Mouse (Mus musculus) embryonic facial prominence, embryonic 10.5 days (tissue): ENCODE measurements around the gene Rab30. TPM values are rescaled to one million over a fixed set of nuclear protein-coding genes. Genes with fewer than 3 reads are reported as not detected.

Source experiments
- DNase-seq: peaks from one replicate; pipeline ENCODE4 v3.0.0-alpha.2; 2017; ENCODE audit warnings: low spot score
- H3K27ac ChIP-seq: fragments of 300-500 bp; sonication (generic); replicated peaks from 2 replicates; pipeline ENCODE4 v1.5.1; 2016; ENCODE audit warnings: mild to moderate bottlenecking
- H3K27me3 ChIP-seq: fragments of 300-500 bp; sonication (generic); replicated peaks from 2 replicates; pipeline ENCODE4 v1.6.1; 2016; ENCODE audit warnings: low read depth, mild to moderate bottlenecking; ENCODE audit not compliant: poor library complexity, severe bottlenecking
- H3K36me3 ChIP-seq: fragments of 300-500 bp; sonication (generic); replicated peaks from 2 replicates; pipeline ENCODE4 v1.6.1; 2016; ENCODE audit warnings: mild to moderate bottlenecking, moderate library complexity
- H3K4me1 ChIP-seq: fragments of 300-500 bp; sonication (generic); 2 replicates; pipeline ENCODE4 v1.6.1; 2016
- H3K4me3 ChIP-seq: fragments of 300-500 bp; sonication (generic); 2 replicates; pipeline ENCODE4 v1.5.1; 2016; ENCODE audit warnings: mild to moderate bottlenecking, moderate library complexity
- H3K9me3 ChIP-seq: fragments of 300-500 bp; sonication (generic); 2 replicates; pipeline ENCODE4 v1.6.1; 2016; ENCODE audit warnings: mild to moderate bottlenecking
- WGBS: fragments of 180-500 bp; shearing (Covaris S2); methylation state at CpG from one replicate; pipeline ENCODE4 v1.1.7; 2016; 5-methylcytosine and 5-hydroxymethylcytosine counted together
- polyA plus RNA-seq: library from polyadenylated mRNA; unstranded; fragments of >200 nt; fragmentation: Nextera tagmentation; extraction: Ambion mirVana; gene quantifications from 2 replicates; pipeline ENCODE4 v1.2.1, GENCODE M21; 2016

Gene Rab30
- polyA plus RNA-seq, 1 experiment from 2014 or later, result 12.3 TPM

DNA sequence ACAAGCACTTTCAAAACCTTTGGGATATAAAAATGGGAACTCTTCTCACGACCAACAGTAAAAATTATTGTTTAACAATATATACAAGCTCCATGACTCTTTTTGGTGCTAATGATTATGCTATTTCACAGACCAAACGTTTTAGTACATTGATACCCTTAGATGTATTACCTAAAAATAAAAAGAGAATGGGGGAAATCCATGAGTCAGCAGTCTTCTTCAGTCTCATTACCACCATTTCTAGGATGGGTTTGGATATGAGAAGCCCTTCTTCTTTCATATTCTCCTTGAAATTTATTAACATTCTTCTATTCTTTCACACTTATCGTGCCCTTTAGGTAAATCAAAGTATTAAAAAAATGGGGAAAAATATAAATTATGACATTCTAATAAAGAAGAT is 95.0 kb downstream of the Rab30 start:
- 87% methylated on average over 3 of the region's 3 CpGs for WGBS

DNA sequence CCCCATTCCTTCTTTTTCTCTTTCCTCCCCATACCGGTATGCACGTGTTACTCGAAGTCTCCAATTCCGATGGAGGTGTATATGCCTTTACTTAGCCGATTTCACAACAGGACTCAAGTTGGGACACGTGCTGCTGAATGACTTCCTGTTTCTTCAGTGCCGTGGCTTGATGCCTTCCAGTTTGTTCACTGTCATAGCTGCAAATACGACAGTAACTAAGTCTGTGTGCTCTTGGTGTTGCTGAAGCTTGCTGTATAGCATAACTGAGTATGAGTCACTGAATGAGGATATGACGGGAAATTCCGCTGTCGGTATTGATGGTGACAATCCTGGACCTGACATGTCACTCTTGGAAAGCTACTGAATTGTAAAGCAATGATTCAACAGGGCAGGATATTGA is 95.8 kb downstream of the Rab30 start:
- Histone ChIP-seq H3K9me3 (no peaks in the 10 kb centered on the region), H3K4me1 (no peaks in the 10 kb centered on the region), H3K27ac (no peak overlapping the region), H3K27me3 (no peaks in the 10 kb centered on the region), H3K4me3 (no peak overlapping the region), H3K36me3 (peaks cover 7% of the 10 kb centered on the region; the same call in 1 of the 2 replicates)
- no peak for DNase-seq
- WGBS, result 85% methylated on average over 11 of the region's 11 CpGs

More for the DNA sequence above, 95.0 kb downstream of the Rab30 start:
- Histone ChIP-seq H3K9me3 (no peaks in the 10 kb centered on the region), H3K36me3 (peaks cover 7% of the 10 kb centered on the region; the same call in 1 of the 2 replicates), H3K27me3 (no peaks in the 10 kb centered on the region), H3K4me1 (no peaks in the 10 kb centered on the region), H3K4me3 (no peak overlapping the region), H3K27ac (no peak overlapping the region)
- no peak for DNase-seq

GRCm38 (mm10) chr7:92837907-92838306 is 96.5 kb downstream of the Rab30 start:
- Histone ChIP-seq H3K27me3 (no peaks in the 10 kb centered on the region), H3K4me3 (no peak overlapping the region), H3K4me1 (no peaks in the 10 kb centered on the region), H3K9me3 (no peaks in the 10 kb centered on the region), H3K36me3 (peaks cover 7% of the 10 kb centered on the region; the same call in 1 of the 2 replicates), H3K27ac (no peak overlapping the region)
- no peak for DNase-seq
- WGBS, result 74% methylated on average over 3 of the region's 3 CpGs

GRCm38 (mm10) chr7:92842254-92842653 is 100.9 kb downstream of the Rab30 start:
- Histone ChIP-seq H3K27ac (no peak overlapping the region), H3K4me1 (no peaks in the 10 kb centered on the region), H3K27me3 (no peaks in the 10 kb centered on the region), H3K9me3 (no peaks in the 10 kb centered on the region), H3K4me3 (no peak overlapping the region), H3K36me3 (no peaks in the 10 kb centered on the region)
- DNase-seq, result no peak
- WGBS, result 85% methylated on average over 2 of the region's 2 CpGs

- no peak overlapping the region for H3K27ac ChIP-seq
- no peaks in the 10 kb centered on the region for H3K4me1 ChIP-seq
- H3K4me3 ChIP-seq, result no peak overlapping the region
- H3K36me3 ChIP-seq, result no peaks in the 10 kb centered on the region
- WGBS, result 84% methylated on average over 3 of the region's 3 CpGs
- H3K27me3 ChIP-seq, result no peaks in the 10 kb centered on the region
- no peak for DNase-seq
- no peaks in the 10 kb centered on the region for H3K9me3 ChIP-seq
Observed at GRCm38 (mm10) chr7:92848246-92848645, 106.8 kb downstream of the Rab30 start.

DNA sequence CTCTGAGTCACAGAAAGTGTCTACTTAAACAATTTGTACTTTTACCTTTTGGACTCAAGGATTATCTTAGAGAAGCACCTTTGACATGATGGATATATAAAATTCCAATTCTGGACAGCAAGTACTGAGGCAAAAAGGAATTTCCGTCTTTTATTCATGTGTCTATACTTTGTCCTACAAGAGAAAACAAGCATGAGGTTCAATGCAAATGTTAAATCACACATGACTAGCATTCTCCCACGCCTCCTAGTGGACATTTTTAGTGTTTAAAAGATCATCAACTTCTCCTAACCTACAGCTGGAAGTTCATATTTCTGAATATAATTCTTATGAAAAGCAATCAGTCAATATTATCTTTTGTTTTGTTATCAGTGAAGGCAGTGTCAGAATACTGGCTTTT is 125.1 kb downstream of the Rab30 start:
- Histone ChIP-seq H3K9me3 (no peaks in the 10 kb centered on the region), H3K4me1 (no peaks in the 10 kb centered on the region), H3K36me3 (peaks cover 49% of the 10 kb centered on the region), H3K27me3 (no peaks in the 10 kb centered on the region), H3K4me3 (no peak overlapping the region), H3K27ac (no peak overlapping the region)
- 38% methylated on average over 2 of the region's 2 CpGs for WGBS
- no peak for DNase-seq

DNA sequence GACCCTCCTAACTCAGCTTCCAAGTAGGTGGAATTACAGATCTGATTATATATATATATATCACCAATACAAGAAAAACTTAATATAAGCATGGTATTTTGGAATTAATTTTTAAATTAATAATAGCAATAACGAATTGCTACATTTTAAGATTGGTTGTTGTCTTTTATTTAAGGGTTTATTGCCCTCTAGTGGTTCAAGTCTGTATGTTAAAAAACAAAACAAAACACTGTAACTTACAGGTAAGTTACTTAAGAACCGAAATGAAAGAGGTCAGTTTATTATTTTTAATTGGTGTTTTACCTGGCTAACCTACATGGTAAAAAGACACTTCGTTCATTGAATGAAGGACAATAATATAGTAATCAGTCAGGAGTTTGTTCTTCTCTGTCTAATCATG is 128.8 kb downstream of the Rab30 start:
- peaks cover 9% of the 10 kb centered on the region for H3K4me1 ChIP-seq
- 78% methylated on average over 3 of the region's 3 CpGs for WGBS
- H3K36me3 ChIP-seq, result peaks cover 37% of the 10 kb centered on the region
- H3K27me3 ChIP-seq, result no peaks in the 10 kb centered on the region
- no peaks in the 10 kb centered on the region for H3K9me3 ChIP-seq
- no peak overlapping the region for H3K4me3 ChIP-seq
- no peak overlapping the region for H3K27ac ChIP-seq
- DNase-seq, result no peak

- WGBS, result 92% methylated on average over 4 of the region's 4 CpGs
Observed at GRCm38 (mm10) chr7:92871596-92871995, 130.2 kb downstream of the Rab30 start.

DNA sequence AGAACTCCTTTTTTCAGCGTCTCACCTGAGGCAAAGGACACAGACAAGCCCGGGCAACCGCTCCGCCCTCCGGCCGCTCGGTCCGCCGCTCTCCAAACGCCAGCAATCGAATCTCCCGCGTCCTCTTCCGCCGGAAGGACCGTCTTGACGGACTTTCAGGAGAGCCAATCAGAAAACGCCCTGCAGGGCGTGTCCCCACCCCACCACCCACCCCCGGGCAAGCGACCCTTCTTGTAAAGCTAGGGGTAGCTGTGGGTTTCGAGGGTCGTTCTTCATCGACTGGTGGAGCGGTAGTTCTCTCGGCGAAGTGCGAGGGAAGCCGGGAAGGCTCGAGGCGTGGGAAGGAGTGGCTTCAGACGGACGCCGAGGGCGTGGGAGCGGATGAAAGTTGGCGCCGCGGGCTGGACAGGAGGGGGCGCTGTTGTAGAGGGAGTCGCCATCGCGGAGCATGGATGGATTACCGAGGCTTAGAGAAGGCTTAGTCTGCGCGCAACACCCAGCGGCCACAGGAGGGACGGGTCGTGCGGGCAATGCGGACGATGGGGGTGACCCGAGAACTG is 132.8 kb downstream of the Rab30 start, which contains the start of the genes Ddias and Prcp:
Gene Ddias, minus strand, starts transcription at position 132 of the 560 bp plus-strand sequence.
Gene Prcp, plus strand, starts transcription at position 355 of the 560 bp plus-strand sequence.
- Histone ChIP-seq H3K27ac (peak within 1 kb of the TSS; percentile 97), H3K27me3 (no peaks in the 10 kb centered on the region), H3K9me3 (no peaks in the 10 kb centered on the region), H3K36me3 (peaks cover 14% of the 10 kb centered on the region), H3K4me1 (peaks cover 34% of the 10 kb centered on the region), H3K4me3 (peak within 1 kb of the TSS; percentile 71)
- DNase-seq, result peak; percentile 96
- under 1% methylated on average over 53 of the region's 53 CpGs for WGBS

More at GRCm38 (mm10) chr7:92871596-92871995, 130.2 kb downstream of the Rab30 start:
- no peak overlapping the region for H3K27ac ChIP-seq
- no peak overlapping the region for H3K4me3 ChIP-seq
- H3K9me3 ChIP-seq, result no peaks in the 10 kb centered on the region
- H3K36me3 ChIP-seq, result peaks cover 26% of the 10 kb centered on the region
- peaks cover 22% of the 10 kb centered on the region for H3K4me1 ChIP-seq
- no peaks in the 10 kb centered on the region for H3K27me3 ChIP-seq
- no peak for DNase-seq

DNA sequence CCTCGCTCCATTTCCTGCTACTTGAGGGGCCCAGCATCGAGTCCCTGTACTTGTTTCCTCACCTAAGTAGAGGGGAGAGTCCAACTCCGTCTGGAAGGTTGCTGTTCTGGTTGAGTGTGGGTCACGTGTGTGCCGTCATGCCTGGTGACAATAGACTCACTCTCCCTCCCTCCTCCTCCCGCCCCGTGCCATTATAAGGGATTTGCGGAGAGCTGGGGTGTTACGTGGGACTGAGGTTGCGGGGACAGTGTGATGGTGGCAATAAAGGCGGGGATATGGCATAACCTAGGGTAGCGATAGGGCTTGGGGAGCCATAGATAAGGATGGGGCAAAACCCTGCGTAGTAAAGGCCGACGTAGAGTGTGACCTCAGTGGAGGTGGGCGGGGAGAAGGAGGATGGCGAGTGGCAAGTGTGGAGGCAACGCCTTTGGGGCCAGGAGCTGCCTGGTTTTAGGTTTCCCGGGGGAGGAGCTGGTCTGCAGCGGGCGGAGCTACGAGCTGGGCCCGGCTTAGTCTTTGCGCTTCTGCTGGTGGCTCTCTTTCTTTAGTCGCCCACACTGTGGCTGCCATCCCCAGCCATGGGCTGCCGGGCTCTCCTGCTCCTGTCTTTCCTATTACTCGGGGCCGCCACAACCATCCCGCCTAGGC is 133.5 kb downstream of the Rab30 start:
- Histone ChIP-seq H3K27ac (peak overlapping the region; percentile 97), H3K36me3 (peaks cover 9% of the 10 kb centered on the region), H3K4me1 (peaks cover 34% of the 10 kb centered on the region), H3K4me3 (peak overlapping the region; percentile 71), H3K27me3 (no peaks in the 10 kb centered on the region), H3K9me3 (no peaks in the 10 kb centered on the region)
- DNase-seq, result peak; percentile 92
- under 1% methylated on average over 29 of the region's 29 CpGs for WGBS

DNA sequence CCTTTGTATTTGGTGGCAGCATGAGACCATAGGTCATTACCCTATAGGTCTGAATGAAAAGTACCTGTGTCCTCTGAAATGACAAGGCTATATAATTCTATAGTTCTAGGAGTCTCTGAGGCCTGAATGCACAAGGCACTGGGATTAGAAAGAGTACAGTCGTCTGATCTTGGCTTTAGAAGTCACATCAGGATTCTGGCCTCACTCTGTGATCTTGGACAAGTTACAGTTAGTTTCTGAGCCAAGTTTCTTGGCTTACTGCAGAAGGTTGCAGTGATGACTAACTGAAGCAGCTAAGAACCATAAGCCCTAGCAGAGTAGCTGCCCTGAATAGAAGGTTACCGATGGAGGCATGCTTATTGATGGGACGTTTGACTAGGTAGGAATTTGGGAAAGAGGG is 134.7 kb downstream of the Rab30 start:
- H3K4me1 ChIP-seq, result peaks cover 34% of the 10 kb centered on the region
- H3K27me3 ChIP-seq, result no peaks in the 10 kb centered on the region
- peaks cover 9% of the 10 kb centered on the region for H3K36me3 ChIP-seq
- H3K9me3 ChIP-seq, result no peaks in the 10 kb centered on the region
- H3K4me3 ChIP-seq, result peak overlapping the region; percentile 71
- 49% methylated on average over 3 of the region's 3 CpGs for WGBS
- peak overlapping the region; percentile 97 for H3K27ac ChIP-seq
- no peak for DNase-seq

- H3K36me3 ChIP-seq, result peaks cover 7% of the 10 kb centered on the region
- H3K27me3 ChIP-seq, result no peaks in the 10 kb centered on the region
- H3K4me3 ChIP-seq, result peak overlapping the region; percentile 48
- 46% methylated on average over 7 of the region's 7 CpGs for WGBS
- H3K4me1 ChIP-seq, result peaks cover 34% of the 10 kb centered on the region
- peak overlapping the region; percentile 67 for H3K27ac ChIP-seq
- DNase-seq, result peak; percentile 17
- H3K9me3 ChIP-seq, result no peaks in the 10 kb centered on the region
Observed at GRCm38 (mm10) chr7:92876538-92876937, 135.1 kb downstream of the Rab30 start.
